ENCODE assay signal across 21 mouse cellular contexts in the genomic region with DNA sequence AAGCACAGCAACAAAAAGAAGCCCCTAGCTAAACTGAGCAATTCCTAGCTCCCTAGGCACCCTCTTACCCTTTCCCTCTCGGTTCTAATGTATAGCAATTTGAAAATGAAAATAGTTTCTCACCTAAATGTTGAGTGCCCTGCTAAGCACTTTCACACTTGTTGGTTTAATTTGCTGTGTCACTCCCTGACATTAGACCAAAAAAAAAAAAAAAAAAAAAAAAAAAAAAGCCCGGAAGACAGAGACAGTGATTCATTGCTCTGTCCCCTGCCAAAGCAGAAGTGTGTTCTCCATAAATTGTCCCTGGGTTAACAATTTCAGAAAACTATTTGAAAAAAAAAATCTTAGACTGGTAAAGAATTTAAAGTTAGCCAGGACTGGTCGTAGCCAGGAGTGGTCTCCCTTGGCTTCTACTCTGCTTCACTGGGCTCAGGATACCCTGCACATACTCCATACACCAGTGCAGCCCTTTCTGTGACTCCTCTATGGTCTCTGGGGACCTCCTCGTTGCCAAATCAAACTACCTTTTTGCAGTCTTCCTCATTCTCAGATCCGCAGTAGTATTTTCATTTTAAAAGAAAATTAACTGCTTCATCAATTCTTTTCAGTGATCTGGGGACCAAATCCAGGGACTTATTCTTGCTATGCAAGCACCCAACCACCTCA.
DNase-seq lines count a peak whose midpoint lies in the region; ATAC-seq lines count a peak whose summit lies in the region.
"Had no signal": no experiment of that assay in that cellular context is flagged by ENCODE, and none has a peak within 500 bp of the region (broad histone marks: within the 10 kb centered on the region; RNA-seq: fewer than 3 reads in every experiment).

No protein-coding gene starts in this region.

- H3K9me3 ChIP-seq in hindbrain, embryonic 10.5 days = no peaks in the 10 kb centered on the region
- H3K9me3 ChIP-seq: embryonic facial prominence, embryonic 13.5 days; forebrain, embryonic 15.5 days; heart, embryonic 13.5 days; midbrain, embryonic 12.5 days; neural tube, embryonic 13.5 days had no signal

- 74% methylated on average over 5 of the region's 5 CpGs for WGBS in hindbrain, embryonic 10.5 days

- intact Hi-C loops in left cerebral cortex, postnatal 4 days (cut with DNase I) = no loop called here

- no peaks in the 10 kb centered on the region for H3K36me3 ChIP-seq in hindbrain, embryonic 10.5 days
- H3K36me3 ChIP-seq: embryonic facial prominence, embryonic 13.5 days; forebrain, embryonic 15.5 days; heart, embryonic 13.5 days; midbrain, embryonic 12.5 days; neural tube, embryonic 13.5 days had no signal

- no peak overlapping the region for H3K4me3 ChIP-seq in brown adipose tissue, adult 24 weeks (ENCODE audit: insufficient read depth, low read depth, low read length)
- no peak overlapping the region for H3K4me3 ChIP-seq in hindbrain, embryonic 10.5 days
- H3K4me3 ChIP-seq: embryonic facial prominence, embryonic 13.5 days; forebrain, embryonic 15.5 days; heart, embryonic 13.5 days; midbrain, embryonic 12.5 days; neural tube, embryonic 13.5 days had no signal

- H3K4me1 ChIP-seq in brown adipose tissue, adult 24 weeks (ENCODE audit: control insufficient read depth, insufficient read depth, insufficient read length, low read length) = peaks cover 14% of the 10 kb centered on the region
- peaks cover 15% of the 10 kb centered on the region for H3K4me1 ChIP-seq in hindbrain, embryonic 10.5 days (replicated peaks)
- H3K4me1 ChIP-seq: embryonic facial prominence, embryonic 13.5 days; neural tube, embryonic 13.5 days had no signal

- peak; percentile 75 for ATAC-seq in megakaryocyte progenitor cell, adult 5-6 weeks (replicated peaks; ENCODE audit: poor library complexity)
- ATAC-seq: activated CD4-positive, CD25-positive, alpha-beta regulatory T cell, adult 4 months; forebrain, embryonic 15.5 days; hindbrain, postnatal 0 days; intestine, postnatal 0 days had no signal

- H3K27me3 ChIP-seq in hindbrain, embryonic 10.5 days (ENCODE audit: insufficient read depth, poor library complexity, severe bottlenecking) = no peaks in the 10 kb centered on the region
- H3K27me3 ChIP-seq: embryonic facial prominence, embryonic 13.5 days; forebrain, embryonic 15.5 days; midbrain, embryonic 12.5 days; neural tube, embryonic 13.5 days had no signal

- DNase-seq in adrenal gland, adult 2 months = peak; percentile 30
- DNase-seq in adrenal gland, postnatal 25 days = no peak
- DNase-seq in B cell, adult 2 months = peak; percentile 34 to 35
- DNase-seq in hindbrain, embryonic 10.5 days (ENCODE audit: low spot score) = no peak
- DNase-seq in left cerebral cortex, postnatal 4 days = no peak
- no peak for DNase-seq in spleen, adult 12 weeks (ENCODE audit: low spot score)
- DNase-seq: layer of hippocampus, postnatal 36 days; liver; lung, adult 18-20 months; right cerebral cortex, postnatal 14 days; thymus, adult 2 months had no signal

- H3K27ac ChIP-seq in brown adipose tissue, adult 24 weeks (replicated peaks; ENCODE audit: low read depth, low read length) = peak overlapping the region; percentile 87
- H3K27ac ChIP-seq in hindbrain, embryonic 10.5 days = no peak overlapping the region
- H3K27ac ChIP-seq: embryonic facial prominence, embryonic 13.5 days; forebrain, embryonic 15.5 days; heart, embryonic 13.5 days; hindbrain, postnatal 0 days; midbrain, embryonic 12.5 days; neural tube, embryonic 13.5 days had no signal

Comparison
In these comparisons a context has a peak if more than half of its experiments do, and no peak if none do; other contexts are left out.
1. DNase-seq: peak in adrenal gland, adult 2 months (single experiment) and B cell, adult 2 months (2 of 2); none in adrenal gland, postnatal 25 days (single experiment), hindbrain, embryonic 10.5 days (single experiment), left cerebral cortex, postnatal 4 days (single experiment) and spleen, adult 12 weeks (single experiment).